Mouse (Mus musculus) E14TG2a.4 (cell line): ENCODE data around the gene Tchh.

ENCODE experiments used
- CTCF ChIP-seq: conservative IDR thresholded peaks from 2 replicates; pipeline ENCODE4 v1.5.1; 2014; ENCODE audit warnings: low read length
- NANOG ChIP-seq: IDR thresholded peaks from 2 replicates; pipeline ENCODE4 v1.6.1; 2014; ENCODE audit warnings: borderline replicate concordance, low read length, mixed read lengths
- POU5F1 ChIP-seq: IDR thresholded peaks from 2 replicates; pipeline ENCODE4 v1.6.1; 2014; ENCODE audit warnings: low read length, borderline replicate concordance

GRCm38 (mm10) chr3:93466556-93466955, 24.4 kb downstream of the Tchh start:
- TF ChIP-seq CTCF (no peak), POU5F1 (no peak), NANOG (no peak)
